Mouse (Mus musculus) MEL (cell line): ENCODE results near the gene Ap1m1.

Experiments used
- CTCF ChIP-seq, 3 experiments: IDR thresholded peaks in 2 of 3; conservative IDR thresholded peaks in 1 of 3; 2 replicates each; pipeline ENCODE4 v1.5.1; 2011 to 2012; ENCODE audit warnings: low read length in 3 of 3, low read depth in 2 of 3, mild to moderate bottlenecking in 2 of 3, improper control_type of control experiment in 1 of 3, inconsistent platforms in 1 of 3, mixed read lengths in 1 of 3, moderate library complexity in 1 of 3; ENCODE audit not compliant: control insufficient read depth in 1 of 3, insufficient read depth in 1 of 3, poor library complexity in 1 of 3, severe bottlenecking in 1 of 3
- EP300 ChIP-seq, 2 experiments: IDR thresholded peaks; 2 replicates each; pipeline ENCODE4 v1.6.1; 2011; ENCODE audit warnings: improper control_type of control experiment in 2 of 2, low read length in 2 of 2, low read depth in 1 of 2, mild to moderate bottlenecking in 1 of 2
- GABPA ChIP-seq: IDR thresholded peaks from 2 replicates; pipeline ENCODE4 v1.6.1; 2012; ENCODE audit warnings: low read depth, mild to moderate bottlenecking, inconsistent platforms, low read length, improper control_type of control experiment, moderate library complexity
- GATA1 ChIP-seq: IDR thresholded peaks from 2 replicates; pipeline ENCODE4 v1.6.1; 2011; ENCODE audit warnings: low read depth, low read length, improper control_type of control experiment
- HCFC1 ChIP-seq: IDR thresholded peaks from 2 replicates; pipeline ENCODE4 v1.6.1; 2012; ENCODE audit warnings: low read depth, mild to moderate bottlenecking, inconsistent platforms, low read length, improper control_type of control experiment, moderate library complexity
- MAX ChIP-seq: IDR thresholded peaks from 2 replicates; pipeline ENCODE4 v1.6.1; 2011; ENCODE audit warnings: low read length, improper control_type of control experiment
- POLR2A ChIP-seq, 2 experiments: IDR thresholded peaks; 2 replicates each; pipeline ENCODE4 v1.6.1; 2011 to 2012; ENCODE audit warnings: low read length in 2 of 2, mild to moderate bottlenecking in 2 of 2, control low read depth in 1 of 2, improper control_type of control experiment in 1 of 2, low read depth in 1 of 2, moderate library complexity in 1 of 2; ENCODE audit not compliant: control insufficient read depth in 1 of 2, insufficient read depth in 1 of 2, poor library complexity in 1 of 2
- USF1 ChIP-seq: IDR thresholded peaks from 2 replicates; pipeline ENCODE4 v1.6.1; 2014; ENCODE audit warnings: low read depth, mild to moderate bottlenecking, inconsistent platforms, low read length, improper control_type of control experiment, moderate library complexity

GRCm38 (mm10) chr8:72305210-72305905 lies 65.5 kb downstream of the Ap1m1 start, which contains the start of gene Gm10282:
- TF ChIP-seq HCFC1 = no peak
- no peak for TF ChIP-seq CTCF (IDR thresholded peaks at IDR 0.05 in 2 of 3, conservative IDR thresholded peaks at IDR 0.05 in 1 of 3; ENCODE audit: control insufficient read depth in 1 of 3, insufficient read depth in 1 of 3, low read depth in 2 of 3, low read length in 3 of 3, poor library complexity in 1 of 3, severe bottlenecking in 1 of 3)
- TF ChIP-seq GABPA = no peak
- TF ChIP-seq EP300 (IDR thresholded peaks at IDR 0.05; ENCODE audit: low read depth in 1 of 2, low read length in 2 of 2) = no peak
- TF ChIP-seq MAX = no peak
- TF ChIP-seq GATA1 = no peak
- no peak for TF ChIP-seq POLR2A (IDR thresholded peaks at IDR 0.05; ENCODE audit: control insufficient read depth in 1 of 2, insufficient read depth in 1 of 2, low read depth in 1 of 2, low read length in 2 of 2, poor library complexity in 1 of 2)
- TF ChIP-seq USF1 = no peak
